Mouse (Mus musculus) megakaryocyte, embryonic 14.5 days (primary cell): ENCODE measurements around the gene Tpra1. TPM values are rescaled to one million over a fixed set of nuclear protein-coding genes. Genes with fewer than 3 reads are reported as not detected.

Experiments
- H3K27me3 ChIP-seq: replicated peaks from 2 replicates; pipeline ENCODE3; 2012; ENCODE audit warnings: inconsistent platforms
- H3K36me3 ChIP-seq: replicated peaks from 2 replicates; pipeline ENCODE3; 2012; ENCODE audit warnings: low read length, inconsistent platforms, mixed read lengths
- H3K4me1 ChIP-seq: 2 replicates; pipeline ENCODE4 v1.6.1; 2012; ENCODE audit warnings: inconsistent platforms
- H3K4me3 ChIP-seq: replicated peaks from 2 replicates; pipeline ENCODE3; 2012; ENCODE audit warnings: moderate library complexity, mild to moderate bottlenecking, inconsistent platforms
- H3K9me3 ChIP-seq: 2 replicates; pipeline ENCODE4 v1.6.1; 2012; ENCODE audit warnings: inconsistent platforms
- FLI1 ChIP-seq: IDR thresholded peaks from 2 replicates; pipeline ENCODE4 v1.6.1; 2012; ENCODE audit warnings: low read length, inconsistent platforms, mixed read lengths
- GATA1 ChIP-seq: IDR thresholded peaks from 3 replicates; pipeline ENCODE4 v1.6.1; 2012; ENCODE audit warnings: mixed read lengths, low read length, inconsistent platforms, borderline replicate concordance
- polyA plus RNA-seq: library from polyadenylated mRNA; stranded (reverse); fragments of >175 nt; gene quantifications from 2 replicates; pipeline ENCODE4 v1.2.3, GENCODE M21; 2012; ENCODE audit warnings: low replicate concordance; ENCODE audit not compliant: insufficient read depth

Tpra1 gene
- polyA plus RNA-seq, 1 experiment: 102 TPM

DNA sequence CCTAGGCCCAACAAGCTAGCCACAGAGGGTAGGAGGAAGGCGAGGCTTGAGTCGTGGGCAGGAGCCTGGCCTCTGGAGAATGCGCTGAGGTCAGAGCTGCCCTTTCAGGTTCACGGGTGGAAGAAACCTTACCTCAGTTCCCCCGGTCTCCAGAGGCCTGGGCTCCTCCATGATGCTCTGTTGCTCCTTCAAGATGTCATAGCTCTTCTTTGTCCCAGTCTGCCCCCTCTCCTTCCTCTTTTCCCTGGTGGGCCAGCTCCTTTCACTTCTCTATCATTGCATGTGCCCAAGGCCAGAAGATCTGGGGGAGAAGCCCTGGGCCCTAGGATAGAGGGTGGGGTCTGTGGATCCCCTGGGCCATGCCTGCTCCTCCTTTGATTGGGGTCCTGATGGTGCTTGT lies 1.7 kb downstream of the Tpra1 start:
- TF ChIP-seq GATA1 (no peak), FLI1 (no peak)
- Histone ChIP-seq H3K27me3 (no peaks in the 10 kb centered on the region), H3K9me3 (no peaks in the 10 kb centered on the region), H3K4me1 (peaks cover 88% of the 10 kb centered on the region), H3K36me3 (peaks cover 42% of the 10 kb centered on the region), H3K4me3 (peak overlapping the region; percentile 96)

DNA sequence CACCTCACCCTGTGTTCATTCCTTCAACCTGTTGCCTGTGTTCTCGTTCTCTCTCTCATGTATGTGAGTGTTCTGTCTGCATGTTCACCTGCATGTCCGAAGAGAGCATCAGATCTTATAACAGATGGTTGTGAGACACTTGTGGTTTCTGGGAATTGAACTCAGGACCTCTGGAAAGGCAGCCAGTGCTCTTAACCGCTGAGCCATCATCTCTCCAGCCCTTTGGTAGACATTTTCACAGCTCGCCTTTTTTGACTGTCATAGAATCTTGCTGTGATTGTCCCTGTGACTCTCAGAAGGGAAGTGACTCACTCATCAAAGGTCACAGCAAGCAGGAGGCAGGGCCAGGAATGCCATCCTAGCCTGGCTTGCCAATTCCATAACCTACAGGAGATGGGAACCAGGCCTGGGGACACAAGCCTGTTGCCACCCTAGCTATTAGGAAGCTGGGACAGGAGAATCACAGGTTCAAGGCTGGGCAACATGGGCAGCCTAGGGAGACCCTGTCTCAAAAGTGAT lies 2.5 kb downstream of the Tpra1 start:
- TF ChIP-seq GATA1: no peak
- peaks cover 50% of the 10 kb centered on the region for H3K36me3 ChIP-seq
- peaks cover 87% of the 10 kb centered on the region for H3K4me1 ChIP-seq
- H3K4me3 ChIP-seq: peak overlapping the region; percentile 96
- no peaks in the 10 kb centered on the region for H3K9me3 ChIP-seq
- H3K27me3 ChIP-seq: no peaks in the 10 kb centered on the region

DNA sequence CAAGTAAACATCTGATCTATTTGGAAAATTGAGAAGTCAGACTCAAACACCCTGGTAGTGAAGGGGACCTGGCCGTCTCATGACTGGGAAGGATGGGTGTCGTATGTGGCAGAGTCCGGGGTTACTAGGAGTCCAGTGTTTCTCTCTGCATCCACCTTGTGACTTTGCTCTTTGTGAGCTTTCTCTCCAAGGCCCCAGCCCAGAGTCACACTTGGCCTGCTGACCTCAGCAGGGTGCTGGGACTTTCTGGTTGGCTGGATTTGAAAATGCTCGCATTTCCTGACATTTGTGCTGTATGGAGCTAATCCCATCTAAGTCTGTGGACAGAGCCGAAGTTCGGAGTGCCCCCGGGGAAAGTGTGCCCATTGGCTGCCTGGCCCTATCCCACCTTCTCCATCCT lies 3.0 kb downstream of the Tpra1 start:
- H3K4me1 ChIP-seq: peaks cover 83% of the 10 kb centered on the region
- H3K27me3 ChIP-seq: no peaks in the 10 kb centered on the region
- H3K4me3 ChIP-seq: peak overlapping the region; percentile 50
- TF ChIP-seq FLI1 (no peak), GATA1 (no peak)
- H3K36me3 ChIP-seq: peaks cover 56% of the 10 kb centered on the region
- no peaks in the 10 kb centered on the region for H3K9me3 ChIP-seq

DNA sequence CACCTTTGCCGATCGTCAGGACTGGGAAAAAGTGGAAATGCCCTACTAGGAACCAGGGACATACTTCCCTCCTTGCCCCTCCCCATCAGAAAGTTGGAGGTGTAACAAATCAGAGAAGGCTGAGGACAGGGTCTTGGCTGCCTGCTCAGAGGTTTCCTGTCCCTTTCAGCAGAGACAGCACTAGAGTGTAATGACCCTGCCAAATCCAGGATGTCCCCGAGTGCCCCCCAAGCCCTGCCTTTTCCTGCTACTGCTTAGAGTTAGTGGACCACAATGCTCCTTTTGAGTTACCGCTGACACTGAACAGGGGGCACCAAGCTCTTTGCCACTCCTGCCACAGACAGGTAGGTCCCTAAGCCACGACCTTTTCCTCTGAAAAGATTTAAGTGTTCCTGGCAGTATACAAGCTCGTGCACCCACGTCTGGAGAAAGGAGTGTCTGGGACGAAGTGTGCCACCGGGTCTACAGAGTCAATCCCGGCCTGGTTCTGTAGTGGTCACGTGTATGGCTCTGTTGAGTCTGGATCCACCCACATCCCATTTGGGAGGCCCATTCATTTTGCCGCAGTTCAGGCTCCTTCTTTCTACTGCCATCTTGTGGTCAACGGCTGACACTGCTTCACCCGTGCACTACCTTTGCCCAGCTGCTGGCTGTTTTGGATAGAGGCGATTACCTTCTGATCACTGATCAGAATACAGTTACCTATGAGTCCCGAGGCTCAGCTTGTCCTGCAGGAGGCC lies 4.5 kb downstream of the Tpra1 start:
- Histone ChIP-seq H3K4me1 (peaks cover 75% of the 10 kb centered on the region), H3K4me3 (peak overlapping the region; percentile 56), H3K9me3 (no peaks in the 10 kb centered on the region), H3K27me3 (no peaks in the 10 kb centered on the region), H3K36me3 (peaks cover 71% of the 10 kb centered on the region)
- TF ChIP-seq FLI1: no peak

DNA sequence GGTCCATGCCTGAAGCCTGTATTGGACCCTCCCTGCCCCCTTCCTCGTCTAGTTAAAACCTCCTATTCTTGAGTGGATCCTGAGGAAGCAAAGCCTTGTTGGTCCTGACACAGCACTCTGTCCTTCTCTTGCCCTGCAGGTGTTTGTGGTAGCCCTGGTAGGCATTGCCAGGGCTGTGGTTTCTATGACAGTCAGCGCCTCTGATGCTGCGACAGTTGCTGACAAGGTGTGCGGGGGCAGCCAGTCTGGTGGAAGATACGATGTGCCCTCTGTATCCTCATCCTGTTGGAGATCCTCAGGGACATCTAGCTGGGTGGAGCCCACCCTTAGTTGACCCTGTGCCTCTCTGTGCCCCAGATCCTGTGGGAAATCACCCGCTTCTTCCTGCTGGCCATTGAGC lies 7.1 kb downstream of the Tpra1 start:
- Histone ChIP-seq H3K4me3 (no peak overlapping the region), H3K27me3 (no peaks in the 10 kb centered on the region), H3K9me3 (no peaks in the 10 kb centered on the region), H3K4me1 (peaks cover 75% of the 10 kb centered on the region), H3K36me3 (peaks cover 88% of the 10 kb centered on the region)
- TF ChIP-seq GATA1 (no peak), FLI1 (no peak)

DNA sequence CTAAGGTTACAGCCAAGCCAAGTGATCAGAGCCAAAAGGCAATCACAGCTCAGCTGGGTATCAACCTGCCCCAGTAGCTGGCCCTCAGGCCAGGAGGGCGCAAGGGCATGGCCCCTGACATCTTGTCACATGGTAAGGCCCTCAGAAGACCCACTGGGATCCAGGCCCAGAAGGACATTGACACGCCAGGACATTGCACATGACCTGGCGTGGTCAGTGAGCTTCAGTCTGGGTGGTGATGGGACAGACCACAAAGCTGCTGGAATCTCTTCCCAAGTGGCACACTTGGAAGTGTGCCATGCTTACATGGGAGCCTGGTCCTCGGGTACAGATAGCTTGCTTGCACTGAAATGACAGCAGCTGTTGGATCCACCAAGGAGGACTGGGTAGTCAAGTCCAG lies 11.0 kb downstream of the Tpra1 start:
- Histone ChIP-seq H3K4me3 (no peak overlapping the region), H3K9me3 (no peaks in the 10 kb centered on the region), H3K36me3 (peaks cover 53% of the 10 kb centered on the region), H3K4me1 (peaks cover 69% of the 10 kb centered on the region), H3K27me3 (peaks cover 7% of the 10 kb centered on the region)
- TF ChIP-seq FLI1 (no peak), GATA1 (no peak)

DNA sequence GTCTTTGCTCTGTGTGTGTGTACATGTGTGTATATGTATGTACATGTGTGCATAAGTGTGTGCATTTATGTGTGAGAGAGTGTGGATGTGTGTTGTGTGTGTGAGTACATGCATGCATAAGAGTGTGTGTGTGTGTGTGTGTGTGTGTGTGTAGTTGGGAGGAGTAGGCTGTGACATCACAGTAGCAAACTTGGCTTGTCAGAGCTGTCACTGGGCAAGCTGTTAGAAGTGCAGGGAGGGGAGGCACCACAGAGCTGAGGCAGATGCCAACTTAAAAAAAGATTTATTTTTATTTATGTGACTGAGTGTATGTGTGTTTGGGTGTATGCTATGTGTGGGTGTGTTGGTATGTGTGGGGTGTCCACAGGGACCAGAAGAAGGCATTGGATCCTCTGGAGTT lies 11.4 kb downstream of the Tpra1 start:
- Histone ChIP-seq H3K36me3 (peaks cover 49% of the 10 kb centered on the region), H3K4me1 (peaks cover 68% of the 10 kb centered on the region), H3K9me3 (no peaks in the 10 kb centered on the region), H3K27me3 (peaks cover 11% of the 10 kb centered on the region), H3K4me3 (no peak overlapping the region)
- no peak for TF ChIP-seq GATA1
- no peak for TF ChIP-seq FLI1

DNA sequence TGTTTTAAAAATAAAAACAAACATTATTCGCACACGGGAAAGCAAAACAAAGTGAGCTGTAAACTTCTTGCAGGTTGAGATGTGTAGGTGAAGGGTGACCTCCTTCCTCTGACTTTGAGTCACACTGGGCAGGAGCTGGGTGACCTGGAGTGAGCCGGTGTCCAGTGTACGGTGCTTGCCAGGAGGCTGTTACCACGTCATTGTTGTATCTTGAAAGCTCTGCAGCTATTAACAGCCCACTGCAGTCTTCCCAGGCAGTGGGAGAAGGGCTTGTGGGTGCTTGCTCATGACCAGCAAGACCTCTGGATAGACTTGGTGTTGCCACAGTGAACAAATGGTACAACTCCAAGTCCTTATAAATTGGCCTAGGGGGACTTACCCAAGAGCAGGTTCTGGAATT lies 12.7 kb downstream of the Tpra1 start:
- Histone ChIP-seq H3K4me1 (peaks cover 60% of the 10 kb centered on the region), H3K4me3 (peak overlapping the region; percentile 14), H3K9me3 (no peaks in the 10 kb centered on the region), H3K27me3 (peaks cover 17% of the 10 kb centered on the region), H3K36me3 (peaks cover 35% of the 10 kb centered on the region)
- TF ChIP-seq GATA1: no peak

DNA sequence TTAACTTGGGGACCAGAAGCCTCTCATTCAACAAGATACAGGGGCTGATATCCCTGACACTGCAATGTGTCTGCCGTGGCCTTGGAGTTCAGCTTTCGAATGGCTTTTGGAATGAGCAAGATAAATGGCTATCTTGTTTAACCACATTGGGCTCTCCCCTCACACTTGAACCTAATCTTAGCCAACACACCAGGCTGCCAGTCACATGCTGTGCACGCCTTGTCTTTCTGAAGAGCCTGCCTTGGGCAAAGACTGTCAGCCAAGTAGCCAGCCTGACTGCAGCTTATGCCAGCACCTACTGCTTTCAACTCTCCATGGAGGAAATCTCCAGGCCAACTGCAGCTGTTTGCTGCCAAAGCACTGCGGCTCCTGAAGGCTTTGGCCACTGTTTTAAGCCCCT lies 13.5 kb downstream of the Tpra1 start:
- Histone ChIP-seq H3K4me1 (peaks cover 68% of the 10 kb centered on the region), H3K27me3 (peaks cover 17% of the 10 kb centered on the region), H3K4me3 (peak overlapping the region; percentile 51), H3K36me3 (peaks cover 28% of the 10 kb centered on the region), H3K9me3 (no peaks in the 10 kb centered on the region)
- TF ChIP-seq GATA1 (peak; percentile 68; the same call in 1 of the 3 replicates), FLI1 (no peak)

DNA sequence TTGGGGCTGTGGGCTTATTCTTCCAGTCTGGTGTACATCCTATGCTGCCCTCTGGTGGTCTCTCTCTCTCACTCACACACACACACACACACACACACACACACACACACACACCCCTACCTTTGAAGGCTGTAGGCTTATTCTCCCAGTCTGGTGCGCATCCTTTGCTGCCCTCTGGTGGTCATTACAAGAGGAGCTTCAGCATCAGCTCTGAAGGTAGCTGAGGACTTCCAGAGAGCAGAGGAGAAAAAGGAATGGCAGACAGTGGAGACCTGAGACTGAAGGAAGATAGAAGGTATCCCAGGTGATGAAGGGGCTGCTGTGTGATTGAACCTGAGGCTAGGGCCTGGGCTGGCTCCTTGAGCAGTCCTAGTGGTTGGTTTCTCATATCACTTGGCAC lies 14.1 kb downstream of the Tpra1 start:
- no peaks in the 10 kb centered on the region for H3K9me3 ChIP-seq
- H3K36me3 ChIP-seq: peaks cover 22% of the 10 kb centered on the region
- H3K27me3 ChIP-seq: peaks cover 22% of the 10 kb centered on the region
- peaks cover 69% of the 10 kb centered on the region for H3K4me1 ChIP-seq
- no peak overlapping the region for H3K4me3 ChIP-seq
- TF ChIP-seq GATA1 (no peak), FLI1 (no peak)

DNA sequence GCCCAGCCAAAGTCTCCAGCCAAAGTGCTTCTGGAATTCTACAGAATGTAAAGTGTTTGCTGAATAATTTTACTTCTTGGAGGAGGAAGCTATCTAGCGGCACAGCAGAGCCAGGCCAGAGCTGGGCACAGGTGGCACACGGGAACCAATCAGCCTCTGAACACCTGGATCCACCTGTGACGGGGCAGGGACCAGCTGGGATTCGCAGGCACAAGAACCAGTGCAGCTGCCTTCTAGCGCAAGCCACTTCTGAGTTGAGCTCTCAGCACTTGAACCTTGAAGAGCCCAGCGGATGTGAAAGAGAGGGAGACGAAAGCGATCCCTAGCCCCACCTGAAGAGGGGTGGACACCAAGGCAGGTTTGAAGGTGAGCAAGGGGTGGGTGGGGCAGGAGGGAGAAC lies 16.8 kb downstream of the Tpra1 start:
- H3K36me3 ChIP-seq: no peaks in the 10 kb centered on the region
- peaks cover 28% of the 10 kb centered on the region for H3K27me3 ChIP-seq
- H3K9me3 ChIP-seq: no peaks in the 10 kb centered on the region
- TF ChIP-seq FLI1: no peak
- no peak for TF ChIP-seq GATA1
- H3K4me3 ChIP-seq: no peak overlapping the region
- H3K4me1 ChIP-seq: peaks cover 54% of the 10 kb centered on the region
